Mouse (Mus musculus): ENCODE data around the gene Ano1. TPM values are rescaled to one million over a fixed set of nuclear protein-coding genes. Genes with fewer than 3 reads are reported as not detected.

Ano1 gene
- polyA plus RNA-seq, 1 experiment from 2014 or later: 9.7 TPM

DNA sequence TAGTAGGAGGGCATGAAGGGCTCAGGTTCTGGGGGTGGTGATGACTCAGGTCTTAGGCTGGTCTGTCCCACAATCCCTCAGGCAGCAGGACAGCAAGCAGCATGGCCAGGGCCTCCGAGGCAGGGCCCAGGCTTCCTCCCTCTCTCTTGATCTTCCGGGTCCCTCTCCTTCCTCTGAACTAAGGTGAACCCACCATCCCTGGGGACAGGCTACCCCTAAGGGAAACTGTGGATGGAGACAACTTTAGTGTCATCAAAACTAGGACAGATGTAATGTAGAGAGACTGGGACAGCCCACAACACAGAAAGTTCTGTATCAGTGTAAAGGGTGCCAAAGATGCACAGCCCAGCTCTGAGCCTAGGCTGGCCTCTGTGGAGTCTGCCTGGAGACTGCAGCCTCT is 12.2 kb upstream of the Ano1 start:
- no peaks in the 10 kb centered on the region for H3K27me3 ChIP-seq
- ATAC-seq (ENCODE audit: insufficient number of reproducible peaks, low FRiP score, low TSS enrichment, low read depth): no peak

DNA sequence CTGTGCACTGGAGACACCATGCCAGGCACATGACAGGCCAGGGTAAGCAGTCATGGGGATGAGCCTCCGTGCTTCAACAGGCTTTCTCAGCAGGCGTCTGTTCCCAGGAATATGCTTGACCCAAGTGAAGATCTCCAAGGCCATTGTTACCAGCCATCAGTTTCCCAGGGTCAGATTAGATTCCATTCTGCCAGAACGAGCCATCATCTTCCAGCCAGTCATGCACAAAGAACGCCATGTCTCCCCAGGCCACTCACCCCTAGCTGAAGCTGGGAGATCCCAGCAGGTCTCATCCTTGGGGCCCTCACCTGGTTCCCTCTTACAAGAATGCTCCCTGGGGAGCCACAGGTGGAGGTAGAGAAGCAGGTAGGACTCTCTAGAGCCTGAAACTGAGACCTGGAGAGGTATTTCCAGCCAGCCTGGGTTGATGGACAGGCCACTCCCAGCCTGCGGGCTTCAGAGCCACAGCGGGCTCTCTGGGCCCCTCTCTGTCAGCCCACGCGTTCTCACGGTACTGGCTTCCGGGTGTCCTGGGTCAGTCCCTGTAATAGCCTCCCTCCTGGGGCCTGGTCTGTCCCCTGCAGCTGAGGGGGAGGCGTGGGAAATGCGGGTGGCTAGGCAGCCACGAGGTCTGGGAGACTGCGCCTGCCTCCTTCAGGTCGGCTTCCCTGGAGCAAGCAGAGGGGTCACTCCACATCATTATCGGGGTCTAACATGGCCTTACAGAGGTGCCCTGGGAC is 10.9 kb upstream of the Ano1 start:
- Histone ChIP-seq H3K4me1 (0 out of 2 replicates have a peak, but pooled peaks cover 2% of the 10 kb centered on the region), H3K9me3 (no peaks in the 10 kb centered on the region), H3K9ac (no peak overlapping the region), H3K36me3 (no peaks in the 10 kb centered on the region), H3K27ac (no peak overlapping the region), H3K4me3 (no peak overlapping the region), H3K4me2 (no peak overlapping the region), H3K27me3 (no peaks in the 10 kb centered on the region)
- 55% methylated on average over 16 of the region's 16 CpGs for WGBS
- ATAC-seq (ENCODE audit: insufficient number of reproducible peaks, low FRiP score, low TSS enrichment, low read depth): no peak

More for the DNA sequence above, 12.2 kb upstream of the Ano1 start:
- WGBS: 70% methylated on average over 2 of the region's 2 CpGs
- H3K27ac ChIP-seq: no peak overlapping the region
- H3K4me3 ChIP-seq: no peak overlapping the region
- no peaks in the 10 kb centered on the region for H3K9me3 ChIP-seq
- H3K9ac ChIP-seq: no peak overlapping the region
- 0 out of 2 replicates have a peak, but pooled peaks cover 2% of the 10 kb centered on the region for H3K4me1 ChIP-seq
- no peak overlapping the region for H3K4me2 ChIP-seq
- no peaks in the 10 kb centered on the region for H3K36me3 ChIP-seq

DNA sequence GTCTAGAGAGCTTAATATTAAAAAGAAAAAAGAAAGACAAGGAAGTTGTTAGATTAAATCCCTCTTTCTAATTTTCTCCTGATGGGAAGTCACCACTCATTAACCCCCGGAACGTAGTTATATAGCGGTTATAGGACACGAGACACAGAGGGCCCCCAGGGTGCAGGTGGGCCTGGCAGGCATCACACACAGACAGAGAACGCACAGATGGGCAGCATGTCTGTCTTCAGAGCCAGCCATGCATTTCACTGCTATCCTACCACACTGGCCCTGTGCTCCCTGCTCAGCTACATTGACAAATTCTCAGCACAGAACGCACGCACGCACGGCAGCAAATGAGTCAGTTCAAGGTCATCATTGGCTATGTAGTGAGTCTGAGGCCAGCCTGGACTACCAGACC is 8.5 kb upstream of the Ano1 start:
- no peak for ATAC-seq (ENCODE audit: insufficient number of reproducible peaks, low FRiP score, low TSS enrichment, low read depth)

DNA sequence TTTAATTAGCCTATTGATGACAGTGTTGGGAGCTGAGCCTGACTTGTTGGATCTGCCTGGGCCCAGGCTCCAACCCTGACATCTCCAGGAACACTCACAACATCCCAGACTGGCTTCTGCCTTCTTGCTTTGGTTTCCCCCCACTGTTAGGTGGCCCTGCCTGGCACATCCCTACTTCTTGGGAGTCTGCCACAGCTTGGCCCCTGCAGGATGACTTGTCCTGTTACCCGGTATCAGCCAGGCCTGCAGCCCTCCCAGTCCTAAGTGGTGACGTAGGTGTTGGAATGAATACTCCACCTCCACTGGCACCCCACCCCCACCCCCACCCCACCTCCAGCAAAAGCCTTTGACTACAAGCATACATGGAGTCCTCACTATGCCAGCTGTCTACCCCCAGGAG is 7.7 kb upstream of the Ano1 start:
- WGBS: 39% methylated on average over 2 of the region's 2 CpGs
- Histone ChIP-seq H3K4me2 (no peak overlapping the region), H3K9me3 (no peaks in the 10 kb centered on the region), H3K27ac (no peak overlapping the region), H3K4me1 (0 out of 2 replicates have a peak, but pooled peaks cover 2% of the 10 kb centered on the region), H3K4me3 (no peak overlapping the region), H3K27me3 (no peaks in the 10 kb centered on the region), H3K36me3 (no peaks in the 10 kb centered on the region), H3K9ac (no peak overlapping the region)
- no peak for ATAC-seq (ENCODE audit: insufficient number of reproducible peaks, low FRiP score, low TSS enrichment, low read depth)

More for the DNA sequence above, 8.5 kb upstream of the Ano1 start:
- no peaks in the 10 kb centered on the region for H3K9me3 ChIP-seq
- 0 out of 2 replicates have a peak, but pooled peaks cover 2% of the 10 kb centered on the region for H3K4me1 ChIP-seq
- no peaks in the 10 kb centered on the region for H3K36me3 ChIP-seq
- no peak overlapping the region for H3K27ac ChIP-seq
- no peaks in the 10 kb centered on the region for H3K27me3 ChIP-seq
- WGBS: 49% methylated on average over 9 of the region's 9 CpGs
- no peak overlapping the region for H3K4me3 ChIP-seq
- H3K9ac ChIP-seq: no peak overlapping the region
- H3K4me2 ChIP-seq: no peak overlapping the region

DNA sequence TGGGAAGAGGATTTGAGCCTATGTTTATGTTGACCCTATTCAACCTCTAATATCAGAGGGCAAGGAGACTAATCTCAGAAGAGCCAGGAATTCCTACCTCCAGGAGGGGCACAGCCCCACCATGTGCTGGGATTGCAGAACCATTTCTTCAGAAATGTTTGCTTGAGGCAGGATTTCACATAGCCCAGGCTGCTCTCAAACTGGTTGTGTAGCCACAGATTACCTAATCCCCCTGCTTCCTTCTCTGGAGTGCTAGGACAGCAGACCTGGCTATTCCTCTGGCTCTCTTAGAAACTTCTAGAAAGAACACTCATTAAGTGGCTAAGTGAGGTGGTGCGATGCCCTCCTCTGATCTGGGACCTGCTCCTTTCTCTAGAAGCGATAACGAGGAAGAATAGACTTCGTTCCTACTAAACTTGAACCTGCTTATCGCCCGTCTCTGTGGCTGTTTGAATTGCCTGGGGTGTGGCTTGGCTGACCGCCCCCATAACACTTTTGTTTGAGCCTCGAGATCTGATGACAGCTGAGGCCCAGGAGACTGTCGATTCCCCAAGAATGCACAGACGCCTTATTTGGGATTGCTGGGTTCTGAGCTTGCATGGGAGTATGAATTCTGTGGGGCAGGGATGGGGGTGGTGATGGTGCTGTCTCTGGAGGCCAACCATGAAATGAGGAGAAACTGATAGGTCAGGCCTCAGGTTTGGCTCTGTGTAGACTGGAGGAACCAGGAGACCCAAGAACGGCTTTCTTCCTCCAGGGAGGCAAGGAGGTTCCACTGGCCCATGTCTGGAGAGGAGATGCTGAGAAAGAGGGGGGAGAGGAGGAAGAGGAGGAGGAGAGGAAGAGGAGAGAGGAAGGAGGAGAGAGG is 4.0 kb upstream of the Ano1 start:
- Histone ChIP-seq H3K4me3 (no peak overlapping the region), H3K9me3 (no peaks in the 10 kb centered on the region), H3K27me3 (no peaks in the 10 kb centered on the region), H3K36me3 (no peaks in the 10 kb centered on the region), H3K4me1 (peaks cover 8% of the 10 kb centered on the region; the same call in 1 of the 2 replicates), H3K4me2 (no peak overlapping the region), H3K27ac (no peak overlapping the region), H3K9ac (no peak overlapping the region)
- 72% methylated on average over 11 of the region's 11 CpGs for WGBS
- ATAC-seq (ENCODE audit: insufficient number of reproducible peaks, low FRiP score, low TSS enrichment, low read depth): no peak

DNA sequence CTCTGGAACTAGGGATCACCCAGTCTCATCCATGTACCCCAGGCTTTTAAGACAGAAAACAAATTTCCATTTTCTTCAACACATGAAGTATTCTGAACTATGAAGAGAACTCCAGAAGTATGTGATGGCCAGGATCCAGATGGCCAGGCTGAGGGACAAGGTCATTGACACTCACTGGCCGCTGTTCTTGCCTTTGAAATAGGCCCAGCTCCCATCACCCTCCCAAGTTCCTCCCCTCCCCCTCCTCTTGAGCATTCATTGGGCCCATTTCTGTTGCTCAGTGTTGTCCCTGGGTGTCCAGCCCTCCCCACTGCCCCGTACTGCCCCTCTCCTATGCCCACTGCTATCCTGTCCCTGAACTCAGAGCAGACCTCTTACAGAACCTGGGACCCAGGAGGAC is 2.9 kb upstream of the Ano1 start:
- H3K4me1 ChIP-seq: peaks cover 6% of the 10 kb centered on the region; the same call in 1 of the 2 replicates
- H3K27me3 ChIP-seq: no peaks in the 10 kb centered on the region
- H3K9ac ChIP-seq: no peak overlapping the region
- H3K9me3 ChIP-seq: no peaks in the 10 kb centered on the region
- no peaks in the 10 kb centered on the region for H3K36me3 ChIP-seq
- H3K4me3 ChIP-seq: no peak overlapping the region
- no peak overlapping the region for H3K4me2 ChIP-seq
- ATAC-seq (ENCODE audit: insufficient number of reproducible peaks, low FRiP score, low TSS enrichment, low read depth): no peak
- H3K27ac ChIP-seq: no peak overlapping the region
- WGBS: 83% methylated on average over 2 of the region's 2 CpGs

DNA sequence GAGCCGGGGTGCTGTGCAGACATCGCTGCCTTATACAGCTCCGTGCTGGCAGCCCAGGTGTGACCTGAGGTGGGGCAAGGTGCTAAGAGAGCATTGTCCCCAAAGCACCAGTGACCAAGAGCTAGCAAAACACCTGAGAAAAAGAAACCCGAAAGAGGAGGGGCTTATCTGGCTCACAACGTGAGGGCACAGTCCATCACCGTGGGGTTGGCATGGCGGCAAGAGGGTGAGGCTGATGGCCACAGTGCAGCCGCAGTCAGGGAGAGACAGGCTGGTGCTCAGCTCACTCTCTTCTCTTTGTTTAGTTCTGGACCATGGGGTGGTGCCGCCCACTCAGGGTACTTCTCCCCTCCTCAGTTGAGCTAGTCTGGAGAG is 1.9 kb upstream of the Ano1 start:
- Histone ChIP-seq H3K9ac (no peak overlapping the region), H3K4me3 (no peak overlapping the region), H3K9me3 (no peaks in the 10 kb centered on the region), H3K4me2 (no peak overlapping the region), H3K27ac (no peak overlapping the region), H3K27me3 (no peaks in the 10 kb centered on the region), H3K4me1 (peaks cover 6% of the 10 kb centered on the region; the same call in 1 of the 2 replicates), H3K36me3 (no peaks in the 10 kb centered on the region)
- 84% methylated on average over 9 of the region's 9 CpGs for WGBS
- ATAC-seq (ENCODE audit: insufficient number of reproducible peaks, low FRiP score, low TSS enrichment, low read depth): no peak

DNA sequence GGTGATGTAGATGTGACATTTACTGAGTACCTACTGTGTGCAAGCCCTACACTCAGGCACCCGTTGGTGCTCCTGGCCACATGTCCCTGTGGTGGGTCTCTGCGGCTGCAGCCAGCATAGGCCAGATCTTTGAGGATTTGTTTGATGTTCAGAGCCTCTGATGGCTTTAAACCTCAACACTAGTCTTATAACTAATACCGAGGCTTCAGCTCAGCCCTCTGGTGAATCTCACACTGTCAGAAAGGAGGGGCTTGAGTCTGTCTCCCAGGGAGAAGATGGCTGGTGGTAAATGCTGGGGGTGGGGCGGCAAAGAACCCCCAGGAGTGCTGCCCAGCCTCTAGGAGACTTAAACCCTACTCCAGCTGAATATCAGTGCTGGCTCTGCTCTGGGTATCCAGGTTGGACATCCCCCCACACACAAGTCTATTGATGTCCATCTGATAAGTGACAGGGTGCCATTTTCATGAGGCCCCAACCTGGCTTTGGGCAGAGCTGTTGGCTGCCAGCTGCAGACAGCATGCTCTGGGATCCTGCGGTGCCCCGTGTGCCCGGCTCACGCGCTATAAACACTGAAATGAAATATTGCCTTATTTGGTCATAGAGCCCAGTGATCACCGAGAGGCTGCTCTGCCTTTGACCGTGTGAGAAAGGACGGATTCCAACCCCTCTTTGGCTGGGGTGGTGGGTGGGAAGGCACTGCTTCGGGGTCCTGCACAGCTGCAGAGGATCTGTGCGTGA is 1.3 kb upstream of the Ano1 start:
- H3K9ac ChIP-seq: no peak overlapping the region
- no peaks in the 10 kb centered on the region for H3K9me3 ChIP-seq
- H3K4me1 ChIP-seq: peaks cover 6% of the 10 kb centered on the region; the same call in 1 of the 2 replicates
- no peaks in the 10 kb centered on the region for H3K27me3 ChIP-seq
- ATAC-seq (ENCODE audit: insufficient number of reproducible peaks, low FRiP score, low TSS enrichment, low read depth): no peak
- H3K4me3 ChIP-seq: no peak overlapping the region
- no peaks in the 10 kb centered on the region for H3K36me3 ChIP-seq
- H3K4me2 ChIP-seq: no peak overlapping the region
- H3K27ac ChIP-seq: no peak overlapping the region
- 51% methylated on average over 14 of the region's 14 CpGs for WGBS

DNA sequence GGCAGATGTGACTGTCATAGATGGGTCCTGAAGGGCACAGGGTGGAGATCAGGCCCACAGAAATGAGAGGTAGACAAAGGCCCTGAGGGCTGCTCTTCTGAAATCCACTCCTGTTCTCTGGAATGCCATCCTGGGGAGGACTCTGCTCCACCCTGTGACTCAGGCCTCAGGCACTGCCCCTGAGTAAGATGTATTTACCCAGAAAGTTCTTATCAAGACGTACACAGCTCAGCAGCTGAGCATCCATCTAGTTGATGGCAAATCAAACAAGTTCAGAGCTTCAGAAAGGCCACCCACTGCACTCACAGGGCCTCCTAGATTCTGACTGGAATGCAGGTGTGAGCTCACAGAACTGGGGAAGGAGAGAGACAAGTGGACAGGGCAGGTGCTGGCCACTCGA is 4.0 kb downstream of the Ano1 start:
- no peak for ATAC-seq (ENCODE audit: insufficient number of reproducible peaks, low FRiP score, low TSS enrichment, low read depth)
- H3K4me1 ChIP-seq: no peaks in the 10 kb centered on the region
- 47% methylated on average over 2 of the region's 2 CpGs for WGBS
- no peaks in the 10 kb centered on the region for H3K27me3 ChIP-seq
- H3K4me3 ChIP-seq: no peak overlapping the region
- H3K27ac ChIP-seq: no peak overlapping the region
- H3K4me2 ChIP-seq: no peak overlapping the region
- no peak overlapping the region for H3K9ac ChIP-seq
- H3K9me3 ChIP-seq: no peaks in the 10 kb centered on the region
- no peaks in the 10 kb centered on the region for H3K36me3 ChIP-seq

DNA sequence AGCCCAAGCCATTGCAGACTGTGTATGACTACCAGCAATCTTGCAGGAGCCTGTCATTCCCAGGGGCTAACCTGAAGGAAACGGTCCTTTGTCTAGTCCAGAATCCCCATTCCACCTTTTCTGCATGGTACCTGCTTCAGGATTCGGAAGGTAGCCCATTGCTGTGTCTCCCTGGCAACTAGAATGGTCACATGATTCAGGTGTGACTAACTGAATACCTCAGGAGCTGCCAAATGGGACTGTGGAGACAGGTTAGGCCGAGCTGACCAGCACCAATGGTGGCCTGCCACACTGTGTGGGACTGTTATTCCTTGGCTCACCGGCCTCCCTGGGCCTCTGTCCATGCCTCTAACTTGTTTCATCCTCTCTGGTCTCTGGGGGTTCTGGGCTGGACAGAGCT is 5.3 kb downstream of the Ano1 start:
- no peak overlapping the region for H3K4me2 ChIP-seq
- WGBS: 79% methylated on average over 4 of the region's 4 CpGs
- no peak overlapping the region for H3K9ac ChIP-seq
- H3K4me3 ChIP-seq: no peak overlapping the region
- H3K27me3 ChIP-seq: no peaks in the 10 kb centered on the region
- H3K9me3 ChIP-seq: no peaks in the 10 kb centered on the region
- no peak for ATAC-seq (ENCODE audit: insufficient number of reproducible peaks, low FRiP score, low TSS enrichment, low read depth)
- no peaks in the 10 kb centered on the region for H3K36me3 ChIP-seq
- H3K4me1 ChIP-seq: no peaks in the 10 kb centered on the region
- no peak overlapping the region for H3K27ac ChIP-seq

DNA sequence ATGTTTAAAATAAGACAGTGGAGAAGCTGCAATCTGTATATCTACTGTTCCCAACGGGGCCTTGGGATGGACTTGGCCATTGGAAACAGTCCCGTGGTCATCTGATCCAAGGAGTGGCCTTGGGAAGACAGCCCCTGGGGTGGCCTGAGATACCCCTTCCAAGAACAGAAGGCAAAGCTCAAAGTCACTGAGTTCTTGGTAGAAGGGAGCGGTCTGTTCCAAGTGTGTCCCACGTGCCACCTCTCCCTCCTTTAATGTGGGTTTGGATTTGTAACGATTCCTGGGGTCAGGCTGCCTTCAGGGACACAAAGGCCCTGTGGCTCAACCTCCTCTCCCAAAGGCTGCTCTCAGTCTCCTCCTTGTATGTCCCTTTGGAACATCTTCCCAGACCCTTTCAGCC is 7.9 kb downstream of the Ano1 start:
- no peak for ATAC-seq (ENCODE audit: insufficient number of reproducible peaks, low FRiP score, low TSS enrichment, low read depth)
- no peaks in the 10 kb centered on the region for H3K9me3 ChIP-seq
- no peak overlapping the region for H3K9ac ChIP-seq
- no peaks in the 10 kb centered on the region for H3K36me3 ChIP-seq
- H3K4me1 ChIP-seq: 0 out of 2 replicates have a peak, but pooled peaks cover 3% of the 10 kb centered on the region
- no peak overlapping the region for H3K4me3 ChIP-seq
- WGBS: 75% methylated on average over 5 of the region's 5 CpGs
- H3K4me2 ChIP-seq: no peak overlapping the region
- H3K27me3 ChIP-seq: no peaks in the 10 kb centered on the region
- no peak overlapping the region for H3K27ac ChIP-seq

Measured in limb, embryonic 15.5 days (tissue).